Mouse (Mus musculus): ENCODE data around the gene Abcc3. TPM values are rescaled to one million over a fixed set of nuclear protein-coding genes. Genes with fewer than 3 reads are reported as not detected.
"Not testable (repeated sequence)": the region's sequence is repeated elsewhere in the genome, so short reads cannot be mapped to it uniquely, and the experiment has no call there.

The Abcc3 gene
- total RNA-seq, 2 experiments from 2014 or later, result 2.5 to 3.7 TPM

DNA sequence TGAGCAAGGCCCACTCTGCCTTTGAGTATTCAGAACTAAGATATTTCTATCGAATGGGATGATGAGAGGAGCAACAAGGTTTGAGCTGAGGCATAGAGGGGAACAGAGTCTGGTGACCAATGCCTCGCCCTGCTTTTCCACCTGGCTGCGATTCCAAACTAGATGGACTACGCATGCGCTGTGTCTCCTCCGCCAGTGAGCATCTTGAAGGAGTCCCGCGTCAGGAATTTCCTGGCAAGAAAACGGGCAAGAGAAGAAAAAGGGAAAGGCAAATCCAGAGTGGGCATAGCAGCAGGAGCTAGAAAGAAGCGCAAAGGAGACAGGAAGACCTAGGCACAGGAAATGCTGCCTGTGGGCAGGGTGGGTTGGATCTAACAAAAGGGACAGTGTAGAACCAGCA, 11.0 kb upstream of the Abcc3 start:
- DNase-seq (ENCODE audit: low spot score in 2 of 2), result peak in 1 of 2 experiments; percentile 36

DNA sequence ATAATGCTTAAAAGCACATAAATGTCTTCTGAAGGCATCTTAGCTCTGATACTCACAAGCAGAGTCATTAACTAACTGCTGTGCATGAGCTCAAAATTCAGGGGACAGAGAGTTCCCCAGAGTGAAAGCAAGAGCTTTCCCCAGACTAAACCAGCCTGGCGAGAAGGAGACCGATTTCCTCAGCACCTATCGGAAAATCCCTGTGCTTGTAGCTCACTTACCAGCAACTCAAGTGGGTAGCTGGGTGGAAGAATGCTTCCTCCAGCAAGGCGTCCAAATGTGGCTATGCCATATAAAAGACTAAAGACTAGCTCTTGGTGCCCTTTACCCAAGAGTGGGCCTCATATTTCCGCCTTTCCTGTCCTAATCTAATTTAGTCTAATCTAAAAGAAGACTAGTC, 9.9 kb upstream of the Abcc3 start:
- DNase-seq (ENCODE audit: low spot score in 2 of 2), result no peak

DNA sequence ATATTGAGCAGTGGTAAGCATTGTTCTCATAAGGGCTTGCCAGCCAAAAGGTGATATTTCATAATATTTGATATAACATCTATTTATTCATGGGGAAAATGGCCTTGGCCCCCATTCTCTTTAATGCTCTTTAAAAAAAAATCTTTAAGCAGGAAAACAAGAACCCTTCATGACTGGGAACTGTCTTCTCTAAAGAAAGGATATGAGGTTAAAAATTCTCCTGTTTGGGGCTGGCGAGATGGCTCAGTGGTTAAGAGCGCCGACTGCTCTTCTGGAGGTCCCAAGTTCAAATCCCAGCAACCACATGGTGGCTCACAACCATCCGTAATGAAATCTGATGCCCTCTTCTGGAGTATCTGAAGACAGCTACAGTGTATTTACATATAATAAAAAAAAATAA, 9.2 kb upstream of the Abcc3 start:
- DNase-seq (ENCODE audit: low spot score in 2 of 2), result not testable (repeated sequence)

DNA sequence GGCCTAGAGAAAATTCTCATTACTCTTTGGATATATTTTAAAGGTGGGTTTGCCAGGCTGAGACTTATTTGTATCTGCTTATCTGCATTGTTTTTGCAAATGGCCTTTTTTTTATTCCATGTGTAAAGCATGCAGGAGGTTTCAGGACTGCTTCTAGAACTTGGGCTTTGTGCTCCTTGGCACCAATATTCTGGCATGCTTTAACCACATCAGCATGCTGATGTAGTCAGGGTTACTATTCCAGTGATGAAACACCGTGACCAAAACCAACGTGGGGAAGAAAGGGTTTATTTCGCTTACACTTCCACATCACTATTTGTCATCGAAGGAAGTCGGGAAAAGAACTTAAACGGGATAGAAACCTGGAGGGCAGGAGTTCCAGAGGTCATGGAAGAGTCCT, 8.2 kb upstream of the Abcc3 start:
- DNase-seq (ENCODE audit: low spot score in 2 of 2), result no peak

DNA sequence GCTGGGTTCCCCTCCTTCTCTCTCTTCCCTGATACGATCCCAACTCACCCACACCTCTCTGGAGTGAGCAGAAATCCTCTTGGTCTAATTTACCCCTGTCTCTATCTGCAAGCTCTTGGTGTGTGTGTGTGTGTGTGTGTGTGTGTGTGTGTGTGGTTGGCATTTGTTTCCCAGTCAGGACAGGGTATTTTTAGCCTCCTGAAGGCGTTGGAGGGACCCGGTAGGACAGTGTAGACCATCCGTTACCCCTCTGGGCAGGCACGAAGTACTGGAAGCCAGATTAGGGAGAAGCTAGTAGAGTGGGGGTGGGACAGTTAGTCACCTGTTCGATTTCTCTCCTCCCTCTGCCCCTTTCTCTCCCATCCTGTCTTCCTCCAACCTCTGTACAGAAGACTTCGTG, 1.3 kb upstream of the Abcc3 start:
- DNase-seq (ENCODE audit: low spot score in 2 of 2), result no peak

DNA sequence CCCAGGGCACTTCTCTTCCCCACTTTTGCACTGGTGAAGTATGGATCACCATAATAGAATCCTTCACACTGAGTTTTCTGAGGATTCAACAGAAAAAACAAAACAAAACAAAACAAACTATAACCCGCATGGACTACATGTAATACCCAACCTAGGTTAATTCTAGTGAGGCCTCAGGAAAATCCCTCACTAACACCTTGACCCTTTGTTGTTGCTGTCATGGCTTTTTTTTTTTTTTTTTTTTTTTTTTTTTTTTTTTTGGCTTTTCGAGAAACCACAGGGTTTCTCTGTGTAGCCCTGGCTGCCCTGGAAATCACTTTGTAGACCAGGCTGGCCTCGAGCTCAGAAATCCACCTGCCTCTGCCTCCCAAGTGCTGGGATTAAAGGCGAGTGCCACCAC, 693 bp upstream of the Abcc3 start:
- DNase-seq (ENCODE audit: low spot score in 2 of 2), result not testable (repeated sequence)

DNA sequence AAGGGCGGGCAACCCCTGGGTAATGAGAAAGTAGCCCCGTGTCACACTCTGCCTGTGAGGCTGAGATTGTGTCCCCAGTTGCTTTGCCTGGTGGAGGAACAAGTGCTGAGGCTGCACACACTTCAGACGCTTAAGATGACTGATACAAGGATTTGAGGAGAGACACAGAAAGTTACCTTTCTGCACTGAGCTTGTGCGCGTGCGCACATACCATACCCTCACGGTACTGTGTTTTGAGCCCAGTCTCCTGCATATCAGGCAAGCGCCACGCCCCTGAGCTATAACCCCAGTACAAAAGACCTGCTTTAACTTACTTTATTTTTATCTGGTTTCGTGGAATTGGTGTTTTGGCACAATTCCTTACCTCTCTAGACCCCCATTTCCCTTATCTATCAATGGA, 1.1 kb downstream of the Abcc3 start:
- DNase-seq (ENCODE audit: low spot score in 2 of 2), result no peak

DNA sequence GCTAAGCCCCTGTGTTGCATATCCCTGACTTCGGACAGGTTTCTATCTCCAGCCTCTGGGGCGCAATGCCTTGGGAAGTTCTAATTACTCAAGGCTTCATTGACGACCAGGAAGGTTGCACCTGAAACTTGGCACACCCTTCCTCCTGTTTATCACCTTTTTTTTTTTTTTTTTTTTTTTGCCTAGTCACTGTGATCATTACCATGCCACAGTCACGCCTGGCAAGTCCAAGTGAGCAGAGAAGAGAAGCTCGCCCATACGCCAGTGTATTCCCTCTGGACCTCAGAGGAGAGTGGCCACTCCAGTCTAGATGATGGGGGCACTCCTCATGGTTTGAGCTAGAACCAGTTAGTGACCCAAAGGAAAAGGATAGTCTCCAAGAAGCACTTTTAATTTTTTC, 2.0 kb downstream of the Abcc3 start:
- no peak for DNase-seq (ENCODE audit: low spot score in 2 of 2)

DNA sequence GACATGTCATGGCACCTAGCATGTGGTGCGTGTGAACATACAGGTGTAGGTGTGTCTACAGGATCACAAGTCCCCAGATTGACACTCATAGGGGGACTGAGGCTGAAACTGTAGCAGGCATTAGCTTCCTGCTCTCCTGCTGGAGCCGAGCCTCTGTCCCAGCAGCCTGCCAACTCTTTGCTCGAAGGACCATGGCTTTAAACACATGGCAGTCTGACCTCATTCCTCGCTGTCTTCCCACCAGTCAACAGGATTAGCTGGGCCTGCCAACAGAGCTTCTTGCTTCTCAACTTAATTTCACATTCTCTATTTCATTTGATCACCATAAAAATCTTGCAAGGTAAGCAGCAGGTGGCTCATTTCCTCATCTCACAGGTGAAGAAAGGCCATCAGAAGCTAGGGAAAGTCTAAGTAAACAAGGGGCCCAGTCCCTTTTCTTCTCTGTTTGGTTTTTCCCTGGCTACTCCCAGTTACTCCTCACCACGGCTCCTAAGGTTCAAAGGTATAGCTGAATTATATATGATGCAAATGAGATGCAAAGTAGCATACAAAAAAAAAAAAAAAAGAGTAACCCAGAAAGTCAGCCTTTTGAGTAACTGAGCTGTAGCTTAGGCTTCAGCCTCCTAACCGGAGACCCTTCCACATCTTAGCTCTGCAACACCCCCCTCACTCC, 2.9 kb downstream of the Abcc3 start:
- no peak for DNase-seq (ENCODE audit: low spot score in 2 of 2)

DNA sequence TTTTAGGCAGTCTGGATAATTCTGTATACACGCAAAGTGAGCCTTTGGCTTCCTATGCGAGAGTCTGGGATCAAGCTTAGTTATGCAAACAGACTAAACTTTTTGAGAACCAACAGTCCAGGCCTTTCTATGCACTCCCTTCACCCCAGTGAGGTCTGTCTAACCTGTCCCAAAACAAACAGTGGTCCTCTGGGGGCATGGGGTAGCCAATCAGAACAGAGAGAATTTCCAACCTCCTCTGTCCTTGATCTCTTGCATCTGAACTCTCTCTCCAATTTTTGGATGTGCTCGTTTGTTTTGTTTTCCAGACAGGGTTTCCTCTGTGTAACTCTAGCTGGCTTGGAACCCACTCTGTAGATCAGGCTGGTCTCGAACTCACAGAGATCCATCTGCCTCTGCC, 3.8 kb downstream of the Abcc3 start:
- DNase-seq (ENCODE audit: low spot score in 2 of 2), result no peak

DNA sequence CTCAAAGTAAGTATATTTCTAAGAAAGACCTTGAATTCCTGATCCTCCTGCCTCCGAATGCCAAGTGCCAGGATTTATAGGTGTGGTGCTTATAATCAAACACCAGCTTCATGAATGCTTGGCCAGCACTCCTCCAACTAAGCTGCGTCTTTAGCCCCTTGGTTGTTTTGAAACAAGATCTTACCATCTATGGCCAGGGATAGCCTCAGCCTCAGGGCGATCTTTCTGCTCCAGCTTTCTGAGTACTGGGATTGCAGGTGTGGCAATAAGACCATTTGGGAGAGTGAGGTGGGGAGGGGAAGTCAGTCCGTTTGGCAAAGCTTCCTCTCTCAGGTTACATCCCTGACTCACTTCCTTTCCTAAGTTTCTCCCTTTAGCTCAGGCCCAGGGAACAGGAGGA, 5.0 kb downstream of the Abcc3 start:
- DNase-seq (ENCODE audit: low spot score in 2 of 2), result no peak

DNA sequence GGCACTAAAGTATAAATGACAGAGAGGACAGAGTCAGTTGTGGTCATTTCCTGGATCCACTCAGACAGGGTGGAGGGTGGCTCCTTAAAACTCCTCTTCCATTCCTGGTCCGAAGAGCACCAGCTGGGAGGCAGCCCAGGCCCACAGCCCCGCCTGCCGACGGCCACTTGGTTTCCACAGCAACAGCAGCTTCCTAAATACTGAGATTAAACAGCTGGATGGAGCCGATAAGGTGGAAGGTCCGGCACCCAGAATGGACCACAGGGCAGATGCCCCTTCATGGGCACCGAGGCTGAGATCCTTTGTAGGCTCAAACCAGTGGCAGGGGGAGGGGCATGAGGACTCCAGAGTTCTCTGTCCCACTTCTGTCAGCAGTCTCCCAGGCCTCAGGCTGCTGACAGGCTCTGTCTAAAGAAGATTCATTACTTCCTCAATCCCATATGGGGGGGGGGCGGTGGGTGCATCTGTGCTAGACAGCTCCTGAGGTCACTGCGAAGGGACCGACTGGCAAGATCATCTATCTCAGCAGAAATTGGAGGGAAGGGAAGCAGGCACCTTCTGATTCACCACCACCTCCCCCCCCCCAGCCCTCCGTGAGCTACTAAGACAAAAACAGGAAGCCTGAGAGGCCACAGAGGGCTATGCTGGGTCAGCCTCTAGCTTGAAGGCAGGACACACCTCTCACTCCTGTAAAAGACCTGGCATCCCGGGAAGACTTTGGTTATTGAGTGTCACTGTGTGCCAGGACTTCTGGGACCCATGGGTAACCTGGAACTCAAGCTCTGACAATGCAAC, 6.6 kb downstream of the Abcc3 start:
- DNase-seq (ENCODE audit: low spot score in 2 of 2), result no peak

DNA sequence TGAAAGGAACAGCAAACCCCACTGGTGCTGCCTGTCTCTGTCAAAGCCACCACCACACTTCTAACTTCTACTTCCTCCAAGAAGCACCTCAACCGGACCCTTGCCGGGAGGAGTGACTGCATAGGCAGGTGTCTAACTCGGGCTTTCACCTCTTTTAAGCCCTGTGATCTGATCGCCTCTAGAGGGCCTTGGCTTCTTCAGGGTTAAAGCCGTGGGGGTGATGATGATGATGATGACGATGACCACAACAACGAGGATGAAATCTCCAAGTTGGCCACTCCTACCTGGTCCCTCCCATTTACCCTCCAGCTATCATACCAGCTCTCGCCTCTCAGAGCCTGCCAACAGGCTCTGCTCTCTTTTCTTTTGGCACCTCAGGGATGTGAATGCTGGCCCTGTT, 13.1 kb downstream of the Abcc3 start:
- DNase-seq (ENCODE audit: low spot score in 2 of 2), result no peak

DNA sequence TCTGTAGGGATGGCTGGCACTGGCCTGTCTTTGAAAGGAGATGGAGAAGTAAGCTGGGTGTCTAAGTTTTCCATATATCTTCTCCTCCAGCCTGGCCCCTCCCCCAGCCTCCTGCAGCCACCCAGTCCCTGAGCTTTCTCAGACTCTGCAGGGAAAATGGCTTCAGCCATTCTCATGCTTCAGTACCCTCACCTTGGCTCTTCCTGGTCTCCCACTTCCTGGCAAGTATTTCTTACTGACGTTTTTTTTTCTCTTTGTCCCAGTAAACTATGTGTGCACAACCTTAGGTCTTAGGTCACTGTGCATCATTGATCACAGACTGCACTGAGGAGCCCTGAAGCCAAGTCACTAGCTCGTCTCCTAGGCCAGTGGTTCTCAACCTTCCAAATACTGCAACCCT, 13.7 kb downstream of the Abcc3 start:
- DNase-seq (ENCODE audit: low spot score in 2 of 2), result no peak

DNA sequence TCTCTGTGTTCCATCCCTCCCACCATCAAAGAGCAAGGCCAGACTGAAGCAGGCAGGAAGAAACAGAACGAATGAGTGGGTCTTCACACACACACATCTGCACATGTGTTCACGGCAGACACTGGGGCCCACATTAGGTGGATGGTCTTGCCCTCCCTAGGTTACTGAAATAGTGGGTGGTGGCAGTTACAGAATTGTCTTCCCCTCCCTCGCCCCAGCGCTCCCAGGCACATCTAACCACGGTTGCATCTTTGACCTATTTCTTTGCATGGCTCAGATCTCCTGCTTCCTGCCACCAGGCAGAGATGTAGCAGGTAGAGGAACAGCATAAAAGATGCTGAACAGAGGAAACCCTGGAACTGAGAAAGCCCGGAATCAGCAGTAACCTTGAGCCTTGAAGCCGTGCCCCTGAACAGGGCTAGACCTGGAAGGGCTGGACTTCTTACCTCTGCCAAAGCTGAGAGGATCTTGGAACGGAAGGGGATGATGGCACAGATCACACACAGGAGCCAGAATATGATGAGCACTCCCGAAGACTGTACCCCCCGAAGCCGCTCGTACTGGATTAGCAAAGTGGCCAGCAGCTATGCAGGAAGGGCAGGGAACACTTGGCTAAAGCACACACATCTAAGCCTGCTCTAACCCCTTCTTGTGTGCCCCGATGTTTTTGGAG, 18.4 kb downstream of the Abcc3 start:
- no peak for DNase-seq (ENCODE audit: low spot score in 2 of 2)

DNA sequence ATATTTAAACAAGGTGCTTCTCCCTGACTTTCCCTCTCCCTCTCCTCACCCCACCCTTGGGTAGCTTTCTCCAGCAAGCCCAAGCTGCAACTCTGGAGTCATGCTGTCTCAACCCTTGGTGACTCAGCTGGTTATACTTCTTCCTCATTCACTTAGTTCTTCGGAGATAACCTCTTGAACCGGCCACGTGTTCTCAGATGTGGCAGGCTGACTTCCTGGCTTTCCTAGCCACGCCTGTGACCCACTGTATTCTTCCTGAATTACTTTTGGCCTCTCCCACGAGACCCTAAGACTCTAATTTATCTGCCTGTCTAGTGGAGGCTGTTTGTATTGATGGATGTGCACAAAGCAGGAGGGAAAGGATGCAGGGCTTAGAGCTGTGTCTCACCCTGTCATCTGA, 22.0 kb downstream of the Abcc3 start:
- DNase-seq (ENCODE audit: low spot score in 2 of 2), result no peak

DNA sequence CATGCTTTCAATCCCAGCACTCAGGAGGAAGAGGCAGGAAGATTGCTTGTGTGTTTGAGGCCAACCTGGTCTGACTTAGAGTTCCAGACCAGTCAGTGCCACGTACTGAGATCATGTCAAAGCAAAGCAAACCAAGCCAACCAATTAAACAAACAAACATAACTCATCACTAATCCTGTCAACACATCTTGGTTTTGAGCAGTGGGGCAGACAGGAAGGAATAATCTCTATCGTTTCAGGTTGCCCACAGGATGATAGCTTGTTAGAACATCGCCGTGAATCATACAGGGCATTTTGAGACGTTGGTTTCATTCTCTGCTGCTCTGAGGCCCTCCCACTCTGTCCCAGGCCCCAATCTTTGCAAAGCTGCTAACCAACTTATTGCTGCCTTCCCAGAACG, 22.8 kb downstream of the Abcc3 start:
- no peak for DNase-seq (ENCODE audit: low spot score in 2 of 2)

DNA sequence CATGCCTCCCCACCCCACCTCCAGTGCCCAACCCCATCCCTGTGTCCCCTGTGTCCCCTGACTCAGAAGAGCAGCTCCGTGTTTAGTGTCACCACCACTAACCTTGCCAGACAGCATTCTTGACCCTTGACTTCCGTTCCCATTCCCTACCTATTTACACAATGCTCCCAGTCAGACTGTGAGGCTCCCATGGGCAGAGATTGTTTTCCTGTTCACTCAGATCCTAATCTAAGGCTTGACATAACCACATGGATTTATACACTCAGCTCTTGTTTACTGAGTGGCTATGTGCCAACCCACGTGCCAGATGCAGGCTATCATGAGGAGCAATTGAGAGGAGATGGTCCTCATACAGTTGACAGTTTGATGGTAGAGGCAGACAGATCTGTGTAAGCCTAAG, 27.5 kb downstream of the Abcc3 start:
- no peak for DNase-seq (ENCODE audit: low spot score in 2 of 2)

DNA sequence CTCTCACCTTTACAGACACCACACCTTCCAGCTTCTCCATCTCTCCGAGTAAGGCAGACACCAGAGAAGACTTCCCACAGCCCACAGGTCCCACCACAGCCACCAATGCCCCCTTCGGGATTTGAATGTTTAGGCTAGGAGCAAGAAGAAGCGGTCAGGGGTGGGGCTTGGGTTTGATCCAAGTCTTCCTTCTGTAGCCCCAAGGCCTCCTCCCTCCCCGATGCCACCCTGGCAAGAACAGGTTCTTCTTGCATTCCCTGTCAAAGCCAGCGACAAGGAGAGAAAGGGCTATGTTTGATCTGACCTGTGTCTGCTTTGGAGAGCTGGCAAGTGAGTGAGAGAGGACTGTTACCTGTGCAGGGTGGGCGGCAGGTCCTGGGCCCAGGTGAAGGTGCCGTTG, 29.1 kb downstream of the Abcc3 start:
- DNase-seq (ENCODE audit: low spot score in 2 of 2), result no peak

DNA sequence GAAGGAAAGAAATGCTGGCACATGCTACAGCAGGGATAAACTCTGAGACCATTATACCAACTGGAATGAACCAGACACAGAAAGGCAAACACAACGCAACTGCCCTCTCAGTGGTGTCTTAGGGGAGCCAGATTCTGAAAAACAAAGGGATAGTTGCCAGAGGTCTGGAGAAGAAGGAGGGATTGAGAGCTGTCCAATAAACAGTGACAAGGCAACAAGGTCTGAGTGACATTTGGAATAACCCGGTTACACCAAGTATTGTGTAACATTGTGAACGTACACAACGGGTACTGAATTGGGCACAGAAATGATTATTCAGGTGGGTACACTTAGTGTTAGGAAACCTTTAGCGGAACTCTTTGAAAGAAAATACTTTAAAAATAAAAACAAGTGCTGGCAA, 30.7 kb downstream of the Abcc3 start:
- no peak for DNase-seq (ENCODE audit: low spot score in 2 of 2)

DNA sequence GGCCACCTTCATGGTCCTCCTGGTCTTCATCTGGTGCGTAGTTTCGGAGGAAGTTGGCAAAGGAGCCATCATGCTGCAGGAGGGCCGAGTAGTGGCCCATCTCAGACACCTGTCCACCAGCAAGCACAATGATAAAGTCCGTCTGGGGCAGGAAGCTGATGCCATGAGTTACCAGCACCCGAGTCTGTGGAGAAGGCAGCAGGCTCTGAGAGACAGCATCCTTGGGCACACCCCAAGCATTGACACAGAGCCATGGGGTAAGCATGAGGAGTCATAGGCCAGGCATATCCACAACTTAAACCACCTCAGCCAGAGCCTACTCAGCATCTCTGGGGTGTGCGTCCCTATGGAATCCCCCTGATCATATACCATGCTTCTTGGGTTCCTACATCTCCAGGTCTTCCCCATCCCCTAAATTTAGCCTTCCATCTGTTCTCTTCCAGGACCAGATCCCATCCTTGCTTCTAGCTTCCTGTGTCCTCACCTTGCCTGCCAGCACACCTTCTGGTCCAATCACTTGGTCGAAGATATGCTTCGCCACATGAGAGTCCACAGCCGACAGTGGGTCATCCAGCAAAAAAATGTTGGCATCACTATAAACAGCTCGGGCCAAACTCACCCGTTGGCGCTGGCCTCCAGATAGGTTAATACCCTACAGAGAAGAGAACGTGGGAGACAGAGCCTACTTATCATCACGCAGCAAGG, 31.5 kb downstream of the Abcc3 start:
- DNase-seq (ENCODE audit: low spot score in 2 of 2), result no peak

DNA sequence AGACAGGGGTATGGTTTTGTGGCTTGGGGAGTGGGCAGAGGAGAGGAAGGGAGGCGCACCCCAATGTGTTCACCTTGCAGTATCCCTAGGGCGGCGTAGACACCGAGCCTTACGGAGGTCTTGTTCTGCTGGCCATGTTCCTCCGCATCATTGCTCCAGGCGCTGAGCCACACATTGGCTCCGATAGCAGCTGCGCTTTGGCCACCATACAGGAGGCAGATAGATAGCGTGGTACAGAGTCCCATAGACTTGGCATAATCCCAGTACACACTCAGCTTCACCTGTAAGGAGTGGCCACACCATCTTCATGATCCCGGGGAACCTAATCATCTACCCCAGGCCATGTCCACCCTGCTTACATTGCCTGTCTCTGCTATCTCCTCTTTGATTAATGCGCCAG, 33.6 kb downstream of the Abcc3 start:
- no peak for DNase-seq (ENCODE audit: low spot score in 2 of 2)

Data from left cerebral cortex, adult 18-20 months (tissue).